Mouse (Mus musculus) heart, embryonic 13.5 days (tissue): ENCODE measurements around the gene Plekhh3. TPM values are rescaled to one million over a fixed set of nuclear protein-coding genes. Genes with fewer than 3 reads are reported as not detected.
A peak's percentile ranks its signal among the peaks of the same experiment; 100 is the strongest.

ENCODE experiments used
- ATAC-seq: fragments of 200-750 bp; cut with Nextera tagmentation; 2 replicates; pipeline ENCODE4 v1.8.0; 2017; ENCODE audit warnings: moderate TSS enrichment; ENCODE audit not compliant: insufficient number of reproducible peaks, low FRiP score, low TSS enrichment; ENCODE audit errors: extremely low read depth
- H3K27ac ChIP-seq: fragments of 300-500 bp; sonication (generic); replicated peaks from 2 replicates; pipeline ENCODE4 v1.5.1; 2015; ENCODE audit warnings: moderate library complexity, mild to moderate bottlenecking, inconsistent platforms
- H3K27me3 ChIP-seq: fragments of 300-500 bp; sonication (generic); replicated peaks from 2 replicates; pipeline ENCODE4 v1.6.1; 2015; ENCODE audit warnings: mild to moderate bottlenecking, inconsistent platforms
- H3K36me3 ChIP-seq: fragments of 300-500 bp; sonication (generic); 2 replicates; pipeline ENCODE4 v1.6.1; 2015; ENCODE audit warnings: mild to moderate bottlenecking, inconsistent platforms
- H3K4me1 ChIP-seq: fragments of 300-500 bp; sonication (generic); 2 replicates; pipeline ENCODE4 v1.6.1; 2015; ENCODE audit warnings: inconsistent platforms
- H3K4me2 ChIP-seq: fragments of 300-500 bp; sonication (generic); 2 replicates; pipeline ENCODE4 v1.6.1; 2015; ENCODE audit warnings: inconsistent platforms, mild to moderate bottlenecking, moderate library complexity
- H3K4me3 ChIP-seq: fragments of 300-500 bp; sonication (generic); 2 replicates; pipeline ENCODE4 v1.5.1; 2015; ENCODE audit warnings: moderate library complexity, mild to moderate bottlenecking, inconsistent platforms
- H3K9ac ChIP-seq: fragments of 300-500 bp; sonication (generic); 2 replicates; pipeline ENCODE4 v1.6.1; 2015; ENCODE audit warnings: inconsistent platforms, mild to moderate bottlenecking, moderate library complexity
- H3K9me3 ChIP-seq: fragments of 300-500 bp; sonication (generic); 2 replicates; pipeline ENCODE4 v1.6.1; 2016; ENCODE audit warnings: inconsistent platforms
- WGBS: fragments of 180-500 bp; shearing (Covaris S2); methylation state at CpG from one replicate; pipeline ENCODE4 v1.1.7; 2015; ENCODE audit warnings: mixed read lengths; 5-methylcytosine and 5-hydroxymethylcytosine counted together
- polyA plus RNA-seq: library from polyadenylated mRNA; unstranded; fragments of >200 nt; fragmentation: Nextera tagmentation; extraction: Ambion mirVana; gene quantifications from 2 replicates; pipeline ENCODE4 v1.2.1, GENCODE M21; 2015

The Plekhh3 gene
- polyA plus RNA-seq, 1 experiment from 2014 or later: 8.5 TPM

DNA sequence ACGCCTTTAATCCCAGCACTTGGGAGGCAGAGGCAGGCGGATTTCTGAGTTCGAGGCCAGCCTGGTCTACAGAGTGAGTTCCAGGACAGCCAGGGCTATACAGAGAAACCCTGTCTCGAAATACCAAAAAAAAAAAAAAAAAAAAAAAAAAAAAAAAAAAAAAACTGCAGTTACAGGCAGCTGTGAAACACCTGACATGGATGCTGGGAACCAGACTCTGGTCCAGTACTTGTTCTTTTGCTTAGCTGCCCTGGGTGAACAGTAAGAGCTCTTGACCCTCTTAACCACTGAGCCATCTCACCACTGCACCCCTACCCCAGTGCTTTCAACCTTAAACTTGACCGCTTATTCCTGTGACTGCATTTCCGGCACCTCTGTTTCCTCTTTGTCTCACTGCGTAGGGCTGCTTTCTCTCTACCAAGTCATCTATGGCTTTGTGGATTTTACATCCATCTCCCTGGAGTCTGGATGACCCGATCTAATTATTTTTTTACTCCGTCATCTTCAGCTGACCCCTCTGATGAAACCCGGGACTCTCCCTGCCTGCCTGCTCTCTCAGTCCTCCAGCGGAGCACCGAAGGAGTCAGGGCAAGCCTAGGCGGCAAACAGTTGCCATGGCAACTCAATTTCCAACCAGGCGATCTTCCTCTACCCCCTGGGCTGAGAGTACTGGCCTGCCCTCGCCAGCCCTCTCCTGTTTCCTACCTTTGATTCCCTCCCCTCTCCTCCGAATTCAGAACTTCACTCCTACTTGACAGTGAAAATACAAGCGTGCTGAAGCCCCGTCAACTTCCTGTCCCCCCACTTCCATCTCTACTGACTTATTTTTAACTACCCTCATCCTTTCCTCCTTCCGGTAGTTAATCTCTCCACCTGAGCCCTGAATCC is 27.6 kb downstream of the Plekhh3 start:
- H3K27me3 ChIP-seq: no peaks in the 10 kb centered on the region
- H3K9ac ChIP-seq: peak overlapping the region; percentile 73
- peak overlapping the region; percentile 15; the same call in 1 of the 2 replicates for H3K27ac ChIP-seq
- H3K36me3 ChIP-seq: no peaks in the 10 kb centered on the region
- peak overlapping the region; percentile 39 for H3K4me3 ChIP-seq
- peak overlapping the region; percentile 69 for H3K4me2 ChIP-seq
- ATAC-seq: no peak
- H3K9me3 ChIP-seq: no peaks in the 10 kb centered on the region
- peaks cover 36% of the 10 kb centered on the region for H3K4me1 ChIP-seq
- WGBS: 26% methylated on average over 19 of the region's 19 CpGs

DNA sequence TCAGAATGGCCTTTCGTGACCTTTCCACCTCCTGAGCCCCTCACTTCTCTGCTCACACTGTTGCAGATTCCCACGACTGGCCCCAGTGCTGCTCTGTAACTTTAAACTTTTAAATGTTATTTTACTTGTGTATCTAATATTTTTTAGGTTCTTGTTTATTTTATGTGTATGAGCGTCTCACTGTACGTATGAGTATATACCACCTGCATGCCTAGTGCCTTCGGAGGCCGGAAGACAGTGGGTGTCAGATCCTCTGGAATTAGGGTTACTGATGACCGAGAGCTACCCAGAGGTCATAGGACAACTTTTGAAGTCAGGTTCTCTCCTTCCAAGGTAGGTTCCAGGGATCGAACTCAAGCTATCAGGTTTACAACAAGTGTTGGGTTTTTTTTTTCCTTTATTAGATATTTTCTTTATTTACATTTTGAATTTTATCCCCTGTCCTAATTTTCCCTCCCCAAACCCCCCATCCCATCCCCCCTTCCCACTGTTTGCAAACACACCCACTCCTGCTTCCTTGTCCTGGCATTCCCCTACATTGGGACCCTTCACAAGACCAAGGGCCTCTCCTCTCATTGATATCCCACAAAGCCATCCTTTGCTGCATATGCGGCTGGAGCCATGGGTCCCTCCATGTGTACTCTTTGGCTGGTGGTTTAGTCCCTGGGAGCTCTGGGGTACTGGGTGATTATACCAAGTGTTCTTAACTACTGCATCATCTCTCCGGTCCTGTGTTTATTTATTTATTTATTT is 28.8 kb downstream of the Plekhh3 start:
- no peaks in the 10 kb centered on the region for H3K36me3 ChIP-seq
- ATAC-seq: no peak
- H3K4me3 ChIP-seq: no peak overlapping the region
- peaks cover 37% of the 10 kb centered on the region for H3K4me1 ChIP-seq
- H3K9ac ChIP-seq: no peak overlapping the region
- no peak overlapping the region for H3K27ac ChIP-seq
- H3K4me2 ChIP-seq: no peak overlapping the region
- WGBS: 79% methylated on average over 10 of the region's 10 CpGs
- H3K27me3 ChIP-seq: no peaks in the 10 kb centered on the region
- H3K9me3 ChIP-seq: no peaks in the 10 kb centered on the region

DNA sequence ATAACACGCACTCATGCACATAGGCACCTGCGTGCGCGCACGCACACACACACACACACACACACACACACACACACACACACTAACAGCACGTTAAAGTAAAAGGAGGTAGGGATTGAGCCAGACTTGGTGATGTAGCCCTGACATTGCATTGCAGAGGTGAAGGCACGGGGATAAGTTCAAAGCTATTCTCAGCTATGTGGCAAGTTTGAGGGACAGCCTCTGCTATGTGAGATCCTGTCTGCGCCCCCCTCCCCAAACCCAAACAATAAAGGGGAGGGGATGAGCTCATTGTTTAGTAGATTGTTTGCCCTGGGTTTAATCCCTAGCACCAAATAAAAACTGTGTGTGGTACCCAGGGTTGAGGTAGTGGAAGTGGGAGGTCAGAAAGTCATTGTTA is 30.1 kb downstream of the Plekhh3 start:
- peaks cover 37% of the 10 kb centered on the region for H3K4me1 ChIP-seq
- no peaks in the 10 kb centered on the region for H3K9me3 ChIP-seq
- no peak overlapping the region for H3K4me3 ChIP-seq
- 80% methylated on average over 8 of the region's 8 CpGs for WGBS
- H3K36me3 ChIP-seq: no peaks in the 10 kb centered on the region
- no peaks in the 10 kb centered on the region for H3K27me3 ChIP-seq
- no peak overlapping the region for H3K9ac ChIP-seq
- H3K4me2 ChIP-seq: no peak overlapping the region
- H3K27ac ChIP-seq: peak overlapping the region; percentile 82
- no peak for ATAC-seq

DNA sequence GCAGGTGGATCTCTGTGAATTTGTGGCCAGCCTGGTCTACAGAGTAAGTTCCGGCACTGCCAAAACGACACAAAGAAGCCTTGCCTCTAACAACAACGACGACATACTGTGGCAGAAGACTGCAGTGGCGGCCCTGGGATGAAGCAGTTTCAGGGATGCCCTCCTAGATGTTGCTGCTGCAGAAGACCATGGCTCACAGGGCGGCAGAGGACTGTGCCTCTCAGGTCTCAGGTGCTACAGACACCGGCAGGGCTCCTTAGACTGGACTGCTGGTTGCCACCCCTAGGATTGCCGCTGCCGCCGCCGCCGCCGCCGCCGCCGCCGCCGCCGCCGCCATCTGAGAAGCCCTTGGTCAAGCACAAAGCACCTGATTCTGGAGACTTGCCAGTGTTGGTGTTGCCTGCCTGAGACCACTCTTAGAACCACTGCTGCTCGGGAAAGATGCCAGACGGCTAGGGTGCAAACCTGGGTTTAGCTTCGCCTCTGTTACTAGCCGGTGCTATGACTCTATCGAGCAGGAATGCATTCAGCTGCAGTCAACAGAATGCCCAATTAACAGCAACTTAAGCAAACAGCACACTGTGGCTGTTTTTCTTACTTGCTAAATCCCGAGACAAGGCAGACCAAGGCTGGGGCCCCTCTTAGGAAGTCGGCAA is 30.9 kb downstream of the Plekhh3 start:
- peak overlapping the region; percentile 76 for H3K9ac ChIP-seq
- H3K36me3 ChIP-seq: no peaks in the 10 kb centered on the region
- H3K27me3 ChIP-seq: no peaks in the 10 kb centered on the region
- H3K27ac ChIP-seq: peak overlapping the region; percentile 82
- no peak for ATAC-seq
- H3K4me1 ChIP-seq: peaks cover 37% of the 10 kb centered on the region
- peak overlapping the region; percentile 69 for H3K4me2 ChIP-seq
- 33% methylated on average over 27 of the region's 27 CpGs for WGBS
- H3K9me3 ChIP-seq: no peaks in the 10 kb centered on the region
- H3K4me3 ChIP-seq: peak overlapping the region; percentile 46

GRCm38 (mm10) chr11:101138536-101139181 is 32.5 kb downstream of the Plekhh3 start:
- Histone ChIP-seq H3K4me2 (peak overlapping the region; percentile 48), H3K9me3 (no peaks in the 10 kb centered on the region), H3K9ac (peak overlapping the region; percentile 3; the same call in 1 of the 2 replicates), H3K36me3 (no peaks in the 10 kb centered on the region), H3K27me3 (no peaks in the 10 kb centered on the region), H3K4me3 (peak overlapping the region; percentile 15; the same call in 1 of the 2 replicates), H3K27ac (no peak overlapping the region), H3K4me1 (peaks cover 40% of the 10 kb centered on the region)
- no peak for ATAC-seq
- 28% methylated on average over 15 of the region's 15 CpGs for WGBS

GRCm38 (mm10) chr11:101137000-101137399 is 34.2 kb downstream of the Plekhh3 start:
- no peaks in the 10 kb centered on the region for H3K36me3 ChIP-seq
- H3K9me3 ChIP-seq: no peaks in the 10 kb centered on the region
- no peak overlapping the region for H3K4me2 ChIP-seq
- no peak overlapping the region for H3K27ac ChIP-seq
- ATAC-seq: no peak
- 70% methylated on average over 7 of the region's 7 CpGs for WGBS
- H3K4me1 ChIP-seq: peaks cover 37% of the 10 kb centered on the region
- H3K27me3 ChIP-seq: no peaks in the 10 kb centered on the region
- H3K4me3 ChIP-seq: no peak overlapping the region
- no peak overlapping the region for H3K9ac ChIP-seq

- H3K27me3 ChIP-seq: no peaks in the 10 kb centered on the region
- no peak overlapping the region for H3K4me3 ChIP-seq
- no peak overlapping the region; the same call in 1 of the 2 replicates for H3K9ac ChIP-seq
- ATAC-seq: no peak
- H3K4me2 ChIP-seq: no peak overlapping the region
- WGBS: 61% methylated on average over 13 of the region's 13 CpGs
- H3K27ac ChIP-seq: no peak overlapping the region
- peaks cover 33% of the 10 kb centered on the region for H3K4me1 ChIP-seq
- no peaks in the 10 kb centered on the region for H3K36me3 ChIP-seq
- H3K9me3 ChIP-seq: no peaks in the 10 kb centered on the region
Observed at GRCm38 (mm10) chr11:101134217-101134865, 36.8 kb downstream of the Plekhh3 start.

DNA sequence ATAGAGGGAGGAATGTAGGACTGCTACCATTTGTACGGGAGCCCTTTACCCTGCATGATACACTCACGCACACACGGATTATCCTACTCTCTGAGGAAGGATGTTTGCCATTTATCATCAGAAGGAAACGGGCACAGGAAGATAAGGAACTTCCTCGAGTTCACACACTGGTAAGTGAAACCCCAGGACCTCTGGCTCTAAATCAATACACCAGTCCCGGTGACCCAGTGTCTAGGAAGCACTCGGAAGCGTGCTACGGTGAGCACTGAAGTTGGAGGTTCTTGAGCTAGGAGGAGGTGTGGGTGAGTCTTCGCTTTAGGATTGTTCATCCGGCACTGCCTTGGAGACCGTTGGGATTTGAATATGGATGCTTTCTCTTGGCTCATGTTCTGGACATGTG is 38.1 kb downstream of the Plekhh3 start:
- H3K4me1 ChIP-seq: peaks cover 29% of the 10 kb centered on the region
- ATAC-seq: no peak
- no peaks in the 10 kb centered on the region for H3K9me3 ChIP-seq
- no peaks in the 10 kb centered on the region for H3K27me3 ChIP-seq
- H3K27ac ChIP-seq: no peak overlapping the region
- H3K4me3 ChIP-seq: no peak overlapping the region
- H3K4me2 ChIP-seq: no peak overlapping the region
- H3K9ac ChIP-seq: no peak overlapping the region
- 56% methylated on average over 12 of the region's 12 CpGs for WGBS
- H3K36me3 ChIP-seq: no peaks in the 10 kb centered on the region

DNA sequence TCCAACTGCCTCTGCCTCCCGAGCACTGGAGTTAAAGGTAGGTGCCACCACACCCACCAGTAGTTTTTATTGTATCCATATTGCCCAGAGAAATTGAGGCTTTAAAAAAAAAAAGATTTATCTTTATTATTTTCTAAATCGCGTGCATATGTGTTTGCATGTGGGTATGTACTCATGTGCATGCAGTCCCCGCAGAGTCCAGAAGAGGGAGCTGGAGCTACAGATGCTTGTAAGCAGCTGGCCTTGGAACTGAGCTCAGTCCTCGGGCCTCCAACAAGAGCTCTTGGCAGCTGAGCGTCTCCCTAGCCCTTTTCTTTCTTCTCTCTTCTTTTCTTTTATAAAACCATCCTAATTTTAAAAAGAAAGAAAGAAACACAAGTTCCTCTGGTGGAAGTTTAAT is 39.5 kb downstream of the Plekhh3 start:
- Histone ChIP-seq H3K27ac (no peak overlapping the region), H3K4me2 (no peak overlapping the region), H3K9ac (no peak overlapping the region), H3K27me3 (no peaks in the 10 kb centered on the region), H3K4me1 (peaks cover 29% of the 10 kb centered on the region), H3K4me3 (no peak overlapping the region), H3K9me3 (no peaks in the 10 kb centered on the region), H3K36me3 (peaks cover 7% of the 10 kb centered on the region)
- ATAC-seq: no peak
- WGBS: 90% methylated on average over 6 of the region's 6 CpGs

DNA sequence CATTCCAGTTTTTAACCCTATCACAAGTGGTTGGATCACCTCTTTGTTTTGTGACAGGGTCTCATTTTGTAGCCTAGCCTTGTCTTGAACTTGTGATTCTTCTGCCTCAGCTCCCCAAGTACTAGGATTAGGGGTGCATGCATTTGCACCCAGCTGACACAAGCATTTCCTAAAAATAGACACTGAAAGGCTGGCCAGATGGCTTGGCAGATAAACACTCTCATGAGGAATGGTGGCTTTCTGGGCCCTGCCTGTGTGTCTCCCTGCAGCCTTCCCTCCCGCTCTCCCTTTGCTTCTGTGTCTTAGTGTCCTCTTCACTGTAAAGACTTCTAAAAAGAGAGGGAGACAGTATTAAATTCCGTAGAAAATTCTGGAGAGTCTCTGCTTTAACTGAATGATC is 40.0 kb downstream of the Plekhh3 start:
- Histone ChIP-seq H3K4me2 (no peak overlapping the region), H3K27me3 (no peaks in the 10 kb centered on the region), H3K4me1 (peaks cover 29% of the 10 kb centered on the region), H3K9me3 (no peaks in the 10 kb centered on the region), H3K27ac (no peak overlapping the region), H3K4me3 (no peak overlapping the region), H3K36me3 (peaks cover 12% of the 10 kb centered on the region), H3K9ac (no peak overlapping the region)
- 79% methylated on average over 2 of the region's 2 CpGs for WGBS
- ATAC-seq: no peak
